8 mouse cellular contexts compared by ENCODE assay signal in the genomic region with DNA sequence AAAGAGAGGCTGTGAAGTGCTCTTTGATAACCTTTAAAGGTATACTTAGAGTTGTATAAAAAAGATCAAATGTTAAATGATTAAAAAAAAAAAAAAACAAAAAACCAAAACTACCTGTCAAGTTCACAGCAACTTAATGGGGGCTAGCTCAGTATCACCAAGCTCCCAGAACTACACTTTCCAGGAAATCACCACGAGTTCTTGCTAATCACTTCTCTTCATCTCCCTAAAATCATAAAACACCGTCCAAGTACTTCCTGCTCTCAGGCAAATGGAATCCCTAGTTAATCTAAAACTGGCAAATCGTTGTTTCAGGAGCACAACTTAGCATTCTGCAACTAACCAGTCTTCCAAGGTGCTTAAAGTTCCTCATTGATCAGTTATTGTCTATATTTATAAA.
"Had no signal": no experiment of that assay in that cellular context is flagged by ENCODE, and none has a peak within 500 bp of the region (broad histone marks: within the 10 kb centered on the region; RNA-seq: fewer than 3 reads in every experiment).

No protein-coding gene starts in this region.

- H3K27ac ChIP-seq: limb, embryonic 10.5 days; lung, embryonic 15.5 days; midbrain, embryonic 13.5 days had no signal

- ATAC-seq: midbrain, embryonic 13.5 days had no signal

- H3K36me3 ChIP-seq: lung, embryonic 15.5 days had no signal

- H3K9me3 ChIP-seq: limb, embryonic 10.5 days; lung, embryonic 15.5 days; midbrain, embryonic 13.5 days had no signal

- H3K4me2 ChIP-seq: lung, embryonic 15.5 days; midbrain, embryonic 13.5 days had no signal

- H3K9ac ChIP-seq: lung, embryonic 15.5 days; midbrain, embryonic 13.5 days had no signal

- H3K4me3 ChIP-seq: limb, embryonic 10.5 days; lung, embryonic 15.5 days; midbrain, embryonic 13.5 days had no signal

- H3K27me3 ChIP-seq: lung, embryonic 15.5 days; midbrain, embryonic 13.5 days had no signal

- DNase-seq: kidney, adult 11 months; kidney, postnatal 10 days; right cerebral cortex, postnatal 14 days; thymus, adult 18-20 months; thymus, postnatal 25 days had no signal
